Mouse (Mus musculus): ENCODE data around the gene Lpar6.

- TF ChIP-seq CTCF (IDR thresholded peaks at IDR 0.05; ENCODE audit: low read depth, low read length) (no peak), POLR2A (IDR thresholded peaks at IDR 0.05; ENCODE audit: insufficient read depth, low read length) (no peak), EP300 (IDR thresholded peaks at IDR 0.05; ENCODE audit: insufficient read depth, low read depth, low read length) (peak; percentile 61; the same call in 1 of the 2 replicates)
Measured at GRCm38 (mm10) chr14:73254412-73254811, 16.7 kb downstream of the Lpar6 start.

Measured in ES-Bruce4 (cell line).